Mouse (Mus musculus) kidney, embryonic 15.5 days (tissue): Measurements from ENCODE around the gene Dclk3. TPM values are rescaled to one million over a fixed set of nuclear protein-coding genes. Genes with fewer than 3 reads are reported as not detected.

Source experiments
- ATAC-seq: fragments of 200-750 bp; cut with Nextera tagmentation; replicated peaks from 2 replicates; pipeline ENCODE4 v1.8.0; 2017; ENCODE audit warnings: moderate TSS enrichment; ENCODE audit not compliant: low FRiP score
- H3K27ac ChIP-seq: fragments of 300-500 bp; sonication (generic); 2 replicates; pipeline ENCODE4 v1.5.1; 2015; ENCODE audit warnings: mild to moderate bottlenecking, inconsistent platforms
- H3K27me3 ChIP-seq: fragments of 300-500 bp; sonication (generic); 2 replicates; pipeline ENCODE4 v1.6.1; 2015; ENCODE audit warnings: inconsistent platforms
- H3K36me3 ChIP-seq: fragments of 300-500 bp; sonication (generic); 2 replicates; pipeline ENCODE4 v1.6.1; 2015; ENCODE audit warnings: inconsistent platforms
- H3K4me1 ChIP-seq: fragments of 300-500 bp; sonication (generic); 2 replicates; pipeline ENCODE4 v1.6.1; 2015; ENCODE audit warnings: inconsistent platforms
- H3K4me2 ChIP-seq: fragments of 300-500 bp; sonication (generic); 2 replicates; pipeline ENCODE4 v1.6.1; 2015; ENCODE audit warnings: moderate library complexity, mild to moderate bottlenecking, inconsistent platforms
- H3K4me3 ChIP-seq: fragments of 300-500 bp; sonication (generic); replicated peaks from 2 replicates; pipeline ENCODE4 v1.5.1; 2015; ENCODE audit warnings: mild to moderate bottlenecking, inconsistent platforms
- H3K9ac ChIP-seq: fragments of 300-500 bp; sonication (generic); 2 replicates; pipeline ENCODE4 v1.6.1; 2015; ENCODE audit warnings: mild to moderate bottlenecking, inconsistent platforms
- H3K9me3 ChIP-seq: fragments of 300-500 bp; sonication (generic); replicated peaks from 2 replicates; pipeline ENCODE4 v1.6.1; 2016; ENCODE audit warnings: inconsistent platforms
- WGBS: fragments of 180-500 bp; shearing (Covaris S2); methylation state at CpG from one replicate; pipeline ENCODE4 v1.1.7; 2015; ENCODE audit warnings: mixed read lengths; 5-methylcytosine and 5-hydroxymethylcytosine counted together
- polyA plus RNA-seq: library from polyadenylated mRNA; unstranded; fragments of >200 nt; fragmentation: Nextera tagmentation; extraction: Ambion mirVana; gene quantifications from 2 replicates; pipeline ENCODE4 v1.2.1, GENCODE M21; 2015

Gene Dclk3
- polyA plus RNA-seq, 1 experiment from 2014 or later: 3.2 TPM

GRCm38 (mm10) chr9:111473686-111474457 lies 35.0 kb downstream of the Dclk3 start:
- Histone ChIP-seq H3K27ac (peak overlapping the region; percentile 69), H3K9me3 (no peaks in the 10 kb centered on the region), H3K27me3 (no peaks in the 10 kb centered on the region), H3K36me3 (no peaks in the 10 kb centered on the region), H3K9ac (no peak overlapping the region), H3K4me3 (no peak overlapping the region), H3K4me2 (no peak overlapping the region), H3K4me1 (peaks cover 3% of the 10 kb centered on the region; the same call in 1 of the 2 replicates)
- ATAC-seq: no peak
- 73% methylated on average over 21 of the region's 21 CpGs for WGBS

DNA sequence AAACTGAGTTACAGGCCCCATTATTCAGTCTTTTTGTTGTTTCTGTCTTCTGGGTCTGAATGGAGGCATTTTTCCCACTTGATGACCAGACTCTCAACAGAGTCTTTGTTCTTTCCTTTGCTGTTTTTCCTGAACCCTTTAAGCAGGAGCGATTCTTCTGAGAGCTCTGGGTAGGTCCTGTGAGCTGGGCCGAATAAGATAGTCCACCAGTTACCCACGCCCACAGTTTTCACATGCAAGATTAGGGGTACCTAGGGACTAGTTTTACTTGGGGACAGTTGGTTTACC lies 35.5 kb downstream of the Dclk3 start:
- H3K4me3 ChIP-seq: no peak overlapping the region
- no peaks in the 10 kb centered on the region for H3K36me3 ChIP-seq
- peak overlapping the region; percentile 69 for H3K27ac ChIP-seq
- no peak overlapping the region for H3K9ac ChIP-seq
- 70% methylated on average over 3 of the region's 3 CpGs for WGBS
- ATAC-seq: no peak
- no peak overlapping the region for H3K4me2 ChIP-seq
- no peaks in the 10 kb centered on the region for H3K27me3 ChIP-seq
- H3K9me3 ChIP-seq: no peaks in the 10 kb centered on the region
- H3K4me1 ChIP-seq: peaks cover 3% of the 10 kb centered on the region; the same call in 1 of the 2 replicates

DNA sequence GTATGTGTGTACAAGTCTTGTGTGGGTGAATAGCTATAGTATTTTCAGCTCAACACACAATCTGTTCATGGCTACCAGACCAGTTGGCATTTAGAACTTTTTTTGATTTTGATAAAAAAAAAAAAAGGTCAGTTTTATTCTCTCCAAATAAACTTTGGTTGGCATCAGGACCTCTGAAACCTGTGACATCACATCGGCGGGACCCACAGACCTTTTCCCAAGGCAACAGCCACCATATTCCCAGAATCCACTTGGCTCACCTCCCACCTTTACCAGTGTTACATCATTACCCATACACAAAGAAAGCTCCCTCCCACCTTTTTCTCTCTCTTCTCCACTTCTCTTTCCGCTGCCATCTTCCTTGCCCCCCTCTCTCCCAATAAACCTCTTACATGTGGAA lies 36.4 kb downstream of the Dclk3 start:
- H3K4me2 ChIP-seq: no peak overlapping the region
- no peaks in the 10 kb centered on the region for H3K27me3 ChIP-seq
- no peaks in the 10 kb centered on the region for H3K36me3 ChIP-seq
- no peak overlapping the region for H3K4me3 ChIP-seq
- no peaks in the 10 kb centered on the region for H3K9me3 ChIP-seq
- 0 out of 2 replicates have a peak overlapping the region, but pooled peaks have one; percentile 69 for H3K27ac ChIP-seq
- WGBS: 89% methylated on average over 3 of the region's 3 CpGs
- ATAC-seq: no peak
- no peak overlapping the region for H3K9ac ChIP-seq
- peaks cover 3% of the 10 kb centered on the region; the same call in 1 of the 2 replicates for H3K4me1 ChIP-seq

- 82% methylated on average over 4 of the region's 4 CpGs for WGBS
- no peaks in the 10 kb centered on the region for H3K9me3 ChIP-seq
- H3K36me3 ChIP-seq: no peaks in the 10 kb centered on the region
- no peak overlapping the region for H3K4me3 ChIP-seq
- peaks cover 3% of the 10 kb centered on the region; the same call in 1 of the 2 replicates for H3K4me1 ChIP-seq
- no peak overlapping the region for H3K9ac ChIP-seq
- H3K27ac ChIP-seq: no peak overlapping the region
- H3K27me3 ChIP-seq: no peaks in the 10 kb centered on the region
- no peak for ATAC-seq
- H3K4me2 ChIP-seq: no peak overlapping the region
These were observed 37.1 kb downstream of the Dclk3 start for GRCm38 (mm10) chr9:111475973-111476372.

GRCm38 (mm10) chr9:111476479-111477016 lies 37.7 kb downstream of the Dclk3 start:
- Histone ChIP-seq H3K36me3 (no peaks in the 10 kb centered on the region), H3K4me3 (no peak overlapping the region), H3K9me3 (no peaks in the 10 kb centered on the region), H3K4me1 (peaks cover 3% of the 10 kb centered on the region; the same call in 1 of the 2 replicates), H3K9ac (no peak overlapping the region), H3K4me2 (no peak overlapping the region), H3K27me3 (no peaks in the 10 kb centered on the region), H3K27ac (no peak overlapping the region)
- 80% methylated on average over 6 of the region's 6 CpGs for WGBS
- ATAC-seq: no peak

DNA sequence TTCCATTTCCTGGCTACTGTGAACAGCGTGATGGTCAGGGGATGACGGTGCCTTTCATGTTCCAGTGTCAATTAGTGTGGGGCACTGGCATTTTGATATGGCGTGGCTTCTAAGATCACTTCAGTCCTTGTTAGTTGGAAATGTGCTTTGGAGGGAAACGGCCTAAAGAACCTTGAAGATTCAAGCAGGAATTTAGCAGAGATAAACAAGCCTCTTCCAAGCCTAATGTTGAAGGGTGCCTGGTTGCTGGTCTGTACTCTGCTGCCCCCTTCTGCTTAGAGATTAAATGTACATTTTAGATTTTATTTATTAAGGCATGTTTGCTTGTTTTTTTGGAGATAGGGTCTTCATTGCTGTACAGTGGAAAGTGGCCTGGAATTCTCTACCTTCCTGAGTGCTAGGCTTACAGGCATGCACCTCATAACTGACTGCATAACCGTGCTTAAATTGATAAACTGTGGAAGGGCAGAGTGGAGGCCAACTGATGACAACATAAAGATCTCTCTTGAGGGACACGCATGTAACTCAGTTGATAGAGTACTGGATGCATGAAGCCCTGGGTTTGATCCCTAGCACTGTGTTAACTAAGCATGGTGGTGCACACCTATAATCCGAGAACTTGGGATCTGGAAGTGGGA lies 40.1 kb downstream of the Dclk3 start:
- Histone ChIP-seq H3K4me3 (no peak overlapping the region), H3K9ac (no peak overlapping the region), H3K4me2 (no peak overlapping the region), H3K9me3 (no peaks in the 10 kb centered on the region), H3K4me1 (no peaks in the 10 kb centered on the region), H3K27me3 (no peaks in the 10 kb centered on the region), H3K36me3 (no peaks in the 10 kb centered on the region), H3K27ac (no peak overlapping the region)
- WGBS: 66% methylated on average over 7 of the region's 7 CpGs
- ATAC-seq: 0 out of 2 replicates have a peak, but pooled peaks have one; percentile 29

DNA sequence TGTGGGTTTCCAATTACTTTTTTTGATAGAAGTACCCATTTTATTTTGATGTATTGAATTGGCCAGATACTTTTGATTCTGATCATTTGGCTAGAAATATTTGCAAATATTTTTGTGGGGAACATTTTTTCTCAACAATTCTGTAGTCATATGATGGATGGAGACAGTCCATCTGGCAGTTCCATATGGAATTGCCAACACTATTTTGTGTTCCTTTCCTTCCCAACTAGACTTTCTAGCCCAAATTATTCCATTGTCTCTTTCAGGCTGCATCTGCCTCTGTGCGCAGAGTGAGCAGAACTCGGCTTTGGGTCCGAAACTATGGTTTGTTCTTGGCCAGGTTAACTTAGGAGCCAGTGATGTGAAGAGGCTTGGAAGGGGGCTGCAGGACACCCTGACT lies 42.1 kb downstream of the Dclk3 start:
- no peak overlapping the region for H3K4me3 ChIP-seq
- H3K4me1 ChIP-seq: no peaks in the 10 kb centered on the region
- H3K36me3 ChIP-seq: no peaks in the 10 kb centered on the region
- no peak overlapping the region for H3K9ac ChIP-seq
- no peak overlapping the region for H3K4me2 ChIP-seq
- H3K27me3 ChIP-seq: no peaks in the 10 kb centered on the region
- no peaks in the 10 kb centered on the region for H3K9me3 ChIP-seq
- WGBS: 83% methylated on average over 3 of the region's 3 CpGs
- H3K27ac ChIP-seq: no peak overlapping the region
- ATAC-seq: no peak

DNA sequence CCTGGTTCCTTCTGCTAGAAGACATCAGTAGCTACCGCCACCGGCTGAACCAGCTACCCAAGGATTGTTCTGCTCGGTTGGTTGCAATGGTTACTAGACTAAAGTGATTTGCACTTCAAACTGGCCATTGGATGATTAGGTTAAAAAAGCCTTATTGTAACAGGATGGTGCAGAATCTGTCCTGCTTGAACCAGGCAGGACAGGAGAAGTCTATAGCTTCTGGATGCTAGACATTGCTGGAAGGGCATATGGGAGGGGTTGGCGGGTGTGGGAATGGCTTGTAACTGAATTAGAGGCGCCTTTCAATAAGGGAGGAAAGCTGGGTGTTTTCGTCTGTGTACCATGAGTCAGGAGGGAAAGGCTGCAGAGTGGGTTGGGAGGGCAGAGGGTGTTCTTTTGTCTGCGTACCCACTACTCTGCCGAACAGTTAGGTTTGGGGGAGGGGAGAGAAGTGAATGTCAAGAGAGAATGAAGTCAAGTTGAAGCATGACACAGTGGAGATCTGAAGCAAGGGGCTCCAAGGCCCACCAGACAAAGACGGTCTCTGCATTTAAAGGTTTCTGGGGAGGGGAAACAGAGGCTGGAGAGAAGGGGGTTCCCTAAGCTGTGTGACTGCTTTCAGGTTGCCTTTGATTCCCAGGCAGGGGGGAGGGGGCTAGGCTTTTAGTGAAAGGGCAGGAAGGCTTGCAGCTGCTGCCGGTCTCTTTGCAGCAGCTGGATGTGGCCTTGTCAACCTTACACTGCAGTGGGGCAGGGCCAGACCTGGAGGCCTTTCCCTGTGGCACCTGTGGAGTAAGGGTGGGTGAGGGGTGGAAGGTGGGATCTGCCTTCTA lies 48.0 kb downstream of the Dclk3 start:
- peaks cover 11% of the 10 kb centered on the region for H3K27me3 ChIP-seq
- H3K27ac ChIP-seq: peak overlapping the region; percentile 41; the same call in 1 of the 2 replicates
- WGBS: 45% methylated on average over 10 of the region's 10 CpGs
- H3K4me3 ChIP-seq: no peak overlapping the region
- no peak overlapping the region for H3K9ac ChIP-seq
- H3K36me3 ChIP-seq: no peaks in the 10 kb centered on the region
- no peaks in the 10 kb centered on the region for H3K9me3 ChIP-seq
- H3K4me2 ChIP-seq: no peak overlapping the region
- ATAC-seq: peak; percentile 71
- H3K4me1 ChIP-seq: peaks cover 7% of the 10 kb centered on the region; the same call in 1 of the 2 replicates

DNA sequence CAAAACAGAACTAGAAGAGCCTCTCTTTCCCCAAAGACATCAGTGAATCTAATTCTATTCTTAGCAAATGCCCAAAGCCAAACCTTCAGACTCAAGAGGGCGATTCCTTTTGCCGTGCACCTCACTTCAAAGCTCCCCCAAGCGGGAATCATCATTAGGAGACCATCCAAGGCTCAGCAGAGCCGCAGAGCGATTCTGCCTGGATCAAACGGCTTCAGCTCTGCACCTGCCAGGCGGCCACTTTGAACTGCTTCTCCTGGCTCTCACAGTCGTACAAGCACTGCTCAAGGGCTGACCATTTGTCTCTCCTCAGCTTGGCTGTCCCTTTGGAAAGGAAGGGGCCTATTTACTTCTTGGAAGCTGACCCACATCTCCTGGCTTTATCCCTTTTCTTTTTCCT lies 51.7 kb downstream of the Dclk3 start:
- H3K27ac ChIP-seq: no peak overlapping the region
- peaks cover 16% of the 10 kb centered on the region for H3K27me3 ChIP-seq
- H3K9ac ChIP-seq: no peak overlapping the region
- no peak for ATAC-seq
- 5% methylated on average over 8 of the region's 8 CpGs for WGBS
- no peaks in the 10 kb centered on the region for H3K36me3 ChIP-seq
- H3K4me3 ChIP-seq: no peak overlapping the region
- peaks cover 7% of the 10 kb centered on the region; the same call in 1 of the 2 replicates for H3K4me1 ChIP-seq
- no peak overlapping the region for H3K4me2 ChIP-seq
- H3K9me3 ChIP-seq: no peaks in the 10 kb centered on the region

- 0 out of 2 replicates have a peak, but pooled peaks have one; percentile 41 for ATAC-seq
- H3K9ac ChIP-seq: no peak overlapping the region
- peaks cover 7% of the 10 kb centered on the region; the same call in 1 of the 2 replicates for H3K4me1 ChIP-seq
- H3K9me3 ChIP-seq: no peaks in the 10 kb centered on the region
- 45% methylated on average over 4 of the region's 4 CpGs for WGBS
- H3K4me3 ChIP-seq: no peak overlapping the region
- H3K27ac ChIP-seq: no peak overlapping the region
- peaks cover 16% of the 10 kb centered on the region for H3K27me3 ChIP-seq
- H3K36me3 ChIP-seq: no peaks in the 10 kb centered on the region
- no peak overlapping the region for H3K4me2 ChIP-seq
These were observed 52.4 kb downstream of the Dclk3 start for GRCm38 (mm10) chr9:111491280-111491679.

DNA sequence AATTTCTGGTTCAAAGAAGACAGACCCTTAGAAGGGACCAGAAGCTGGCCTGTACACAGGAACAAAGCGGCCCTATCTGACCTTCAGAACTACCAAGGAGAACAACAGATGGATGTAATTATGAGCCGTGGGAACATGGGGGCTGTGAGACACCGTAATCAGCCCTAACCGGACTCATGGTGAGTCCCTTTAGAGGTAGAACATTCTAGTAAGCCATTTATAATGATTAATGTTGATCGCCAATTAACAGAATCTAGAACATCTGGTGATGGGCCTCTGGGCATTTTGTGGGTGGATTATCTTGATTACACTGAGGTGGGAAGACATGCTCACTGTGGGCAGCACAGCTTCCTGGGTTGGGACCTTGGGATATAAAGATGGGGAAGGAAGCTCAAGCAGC lies 54.6 kb downstream of the Dclk3 start:
- no peaks in the 10 kb centered on the region for H3K9me3 ChIP-seq
- H3K4me3 ChIP-seq: no peak overlapping the region
- H3K27ac ChIP-seq: no peak overlapping the region
- H3K4me1 ChIP-seq: peaks cover 4% of the 10 kb centered on the region; the same call in 1 of the 2 replicates
- ATAC-seq: no peak
- WGBS: 65% methylated on average over 5 of the region's 5 CpGs
- no peak overlapping the region for H3K9ac ChIP-seq
- no peak overlapping the region for H3K4me2 ChIP-seq
- H3K27me3 ChIP-seq: peaks cover 16% of the 10 kb centered on the region
- H3K36me3 ChIP-seq: no peaks in the 10 kb centered on the region
